Mouse (Mus musculus) MEL (cell line): ENCODE data around the gene Slfn3. TPM values are rescaled to one million over a fixed set of nuclear protein-coding genes. Genes with fewer than 3 reads are reported as not detected.

ENCODE experiments used
- DNase-seq: peaks from one replicate; pipeline ENCODE4 v3.0.0; 2011; ENCODE audit warnings: low read depth, low spot score
- H3K27ac ChIP-seq: 2 replicates; pipeline ENCODE4 v1.5.1; 2012; ENCODE audit warnings: low read depth, mild to moderate bottlenecking, control low read depth, low read length, moderate library complexity; ENCODE audit not compliant: control insufficient read depth
- H3K27me3 ChIP-seq, 2 experiments: fragments of 150-350 bp in 1 of 2; sonication (generic) in 1 of 2; 2 replicates each; pipeline ENCODE4 v1.6.1; 2012; ENCODE audit warnings: low read length in 2 of 2, mild to moderate bottlenecking in 2 of 2, improper control_type of control experiment in 1 of 2, moderate library complexity in 1 of 2; ENCODE audit not compliant: insufficient read depth in 2 of 2, control insufficient read depth in 1 of 2
- H3K36me3 ChIP-seq, 2 experiments: 2 replicates each; pipeline ENCODE4 v1.6.1; 2012 to 2014; ENCODE audit warnings: low read length in 2 of 2, improper control_type of control experiment in 1 of 2, inconsistent platforms in 1 of 2, mild to moderate bottlenecking in 1 of 2; ENCODE audit not compliant: insufficient read depth in 2 of 2, control insufficient read depth in 1 of 2
- H3K4me1 ChIP-seq, 2 experiments: fragments of 150-350 bp in 1 of 2; sonication (generic) in 1 of 2; 2 replicates each; pipeline ENCODE4 v1.6.1; 2012; ENCODE audit warnings: low read length in 2 of 2, improper control_type of control experiment in 1 of 2, mild to moderate bottlenecking in 1 of 2; ENCODE audit not compliant: insufficient read depth in 2 of 2, control insufficient read depth in 1 of 2
- H3K4me3 ChIP-seq, 2 experiments: fragments of 150-350 bp in 1 of 2; sonication (generic) in 1 of 2; 2 replicates each; pipeline ENCODE4 v1.5.1; 2012; ENCODE audit warnings: low read depth in 2 of 2, low read length in 2 of 2, mild to moderate bottlenecking in 2 of 2, moderate library complexity in 2 of 2, control low read depth in 1 of 2, improper control_type of control experiment in 1 of 2; ENCODE audit not compliant: control insufficient read depth in 1 of 2, insufficient read depth in 1 of 2
- H3K79me2 ChIP-seq: 2 replicates; pipeline ENCODE4 v1.6.1; 2012; ENCODE audit warnings: mild to moderate bottlenecking, low read length, moderate library complexity; ENCODE audit not compliant: control insufficient read depth, poor library complexity, insufficient read depth
- H3K9ac ChIP-seq: 2 replicates; pipeline ENCODE4 v1.6.1; 2012; ENCODE audit warnings: low read depth, mild to moderate bottlenecking, control low read depth, low read length, moderate library complexity; ENCODE audit not compliant: control insufficient read depth, poor library complexity, severe bottlenecking
- H3K9me3 ChIP-seq: fragments of 150-350 bp; sonication (generic); replicated peaks from 2 replicates; pipeline ENCODE4 v1.6.1; 2012; ENCODE audit warnings: mild to moderate bottlenecking, low read length, improper control_type of control experiment, moderate library complexity; ENCODE audit not compliant: insufficient read depth
- BHLHE40 ChIP-seq: IDR thresholded peaks from 2 replicates; pipeline ENCODE4 v1.6.1; 2012; ENCODE audit warnings: low read depth, mild to moderate bottlenecking, inconsistent platforms, low read length, improper control_type of control experiment, borderline replicate concordance
- CHD1 ChIP-seq: IDR thresholded peaks from 2 replicates; pipeline ENCODE4 v1.6.1; 2012; ENCODE audit warnings: low read depth, mild to moderate bottlenecking, inconsistent platforms, low read length, improper control_type of control experiment
- CHD2 ChIP-seq: IDR thresholded peaks from 2 replicates; pipeline ENCODE4 v1.6.1; 2011; ENCODE audit warnings: low read length, improper control_type of control experiment
- CTCF ChIP-seq, 3 experiments: IDR thresholded peaks in 2 of 3; conservative IDR thresholded peaks in 1 of 3; 2 replicates each; pipeline ENCODE4 v1.5.1; 2011 to 2012; ENCODE audit warnings: low read length in 3 of 3, low read depth in 2 of 3, mild to moderate bottlenecking in 2 of 3, improper control_type of control experiment in 1 of 3, inconsistent platforms in 1 of 3, mixed read lengths in 1 of 3, moderate library complexity in 1 of 3; ENCODE audit not compliant: control insufficient read depth in 1 of 3, insufficient read depth in 1 of 3, poor library complexity in 1 of 3, severe bottlenecking in 1 of 3
- E2F4 ChIP-seq: IDR thresholded peaks from 2 replicates; pipeline ENCODE4 v1.6.1; 2011; ENCODE audit warnings: low read depth, low read length, improper control_type of control experiment, borderline replicate concordance
- ELF1 ChIP-seq: IDR thresholded peaks from 2 replicates; pipeline ENCODE4 v1.6.1; 2014; ENCODE audit warnings: low read depth, mild to moderate bottlenecking, inconsistent platforms, low read length, improper control_type of control experiment, moderate library complexity
- EP300 ChIP-seq, 2 experiments: IDR thresholded peaks; 2 replicates each; pipeline ENCODE4 v1.6.1; 2011; ENCODE audit warnings: improper control_type of control experiment in 2 of 2, low read length in 2 of 2, low read depth in 1 of 2, mild to moderate bottlenecking in 1 of 2
- ETS1 ChIP-seq: IDR thresholded peaks from 2 replicates; pipeline ENCODE4 v1.6.1; 2012; ENCODE audit warnings: low read depth, mild to moderate bottlenecking, inconsistent platforms, low read length, improper control_type of control experiment, moderate library complexity
- GABPA ChIP-seq: IDR thresholded peaks from 2 replicates; pipeline ENCODE4 v1.6.1; 2012; ENCODE audit warnings: low read depth, mild to moderate bottlenecking, inconsistent platforms, low read length, improper control_type of control experiment, moderate library complexity
- GATA1 ChIP-seq: IDR thresholded peaks from 2 replicates; pipeline ENCODE4 v1.6.1; 2011; ENCODE audit warnings: low read depth, low read length, improper control_type of control experiment
- JUND ChIP-seq: IDR thresholded peaks from 2 replicates; pipeline ENCODE4 v1.6.1; 2011; ENCODE audit warnings: low read depth, mild to moderate bottlenecking, improper control_type of control experiment, low read length
- KAT2A ChIP-seq: conservative IDR thresholded peaks from 2 replicates; pipeline ENCODE4 v1.6.1; 2012; ENCODE audit warnings: low read depth, low read length, improper control_type of control experiment, inconsistent platforms
- MAFK ChIP-seq: IDR thresholded peaks from 2 replicates; pipeline ENCODE4 v1.6.1; 2011; ENCODE audit warnings: low read depth, mild to moderate bottlenecking, low read length, improper control_type of control experiment, borderline replicate concordance
- MAX ChIP-seq: IDR thresholded peaks from 2 replicates; pipeline ENCODE4 v1.6.1; 2011; ENCODE audit warnings: low read length, improper control_type of control experiment
- MAZ ChIP-seq: IDR thresholded peaks from 2 replicates; pipeline ENCODE4 v1.6.1; 2012; ENCODE audit warnings: low read depth, mild to moderate bottlenecking, inconsistent platforms, low read length, improper control_type of control experiment
- MXI1 ChIP-seq: IDR thresholded peaks from 2 replicates; pipeline ENCODE4 v1.6.1; 2011; ENCODE audit warnings: mild to moderate bottlenecking, low read depth, low read length, improper control_type of control experiment
- MYB ChIP-seq: IDR thresholded peaks from 2 replicates; pipeline ENCODE4 v1.6.1; 2011; ENCODE audit warnings: mild to moderate bottlenecking, low read depth, low read length, improper control_type of control experiment
- MYC ChIP-seq: IDR thresholded peaks from 2 replicates; pipeline ENCODE4 v1.6.1; 2011; ENCODE audit warnings: low read depth, mild to moderate bottlenecking, low read length, improper control_type of control experiment, moderate library complexity
- NRF1 ChIP-seq: IDR thresholded peaks from 2 replicates; pipeline ENCODE4 v1.6.1; 2014; ENCODE audit warnings: low read depth, mild to moderate bottlenecking, inconsistent platforms, low read length, improper control_type of control experiment, moderate library complexity; ENCODE audit not compliant: poor library complexity, insufficient read depth, severe bottlenecking
- POLR2A ChIP-seq, 2 experiments: IDR thresholded peaks; 2 replicates each; pipeline ENCODE4 v1.6.1; 2011 to 2012; ENCODE audit warnings: low read length in 2 of 2, mild to moderate bottlenecking in 2 of 2, control low read depth in 1 of 2, improper control_type of control experiment in 1 of 2, low read depth in 1 of 2, moderate library complexity in 1 of 2; ENCODE audit not compliant: control insufficient read depth in 1 of 2, insufficient read depth in 1 of 2, poor library complexity in 1 of 2
- POLR2AphosphoS2 ChIP-seq: IDR thresholded peaks from 2 replicates; pipeline ENCODE4 v1.6.1; 2011; ENCODE audit warnings: low read length, improper control_type of control experiment
- POLR2AphosphoS5 ChIP-seq: IDR thresholded peaks from 2 replicates; pipeline ENCODE4 v1.6.1; 2012; ENCODE audit warnings: low read depth, borderline replicate concordance, mild to moderate bottlenecking, inconsistent platforms, low read length, moderate library complexity, mixed read lengths
- RAD21 ChIP-seq: IDR thresholded peaks from 2 replicates; pipeline ENCODE4 v1.6.1; 2011; ENCODE audit warnings: mild to moderate bottlenecking, low read depth, low read length, improper control_type of control experiment
- RCOR1 ChIP-seq: IDR thresholded peaks from 2 replicates; pipeline ENCODE4 v1.6.1; 2012; ENCODE audit warnings: low read depth, mild to moderate bottlenecking, inconsistent platforms, low read length, improper control_type of control experiment
- SIN3A ChIP-seq: IDR thresholded peaks from 2 replicates; pipeline ENCODE4 v1.6.1; 2012; ENCODE audit warnings: low read length, improper control_type of control experiment, inconsistent platforms
- SMC3 ChIP-seq: IDR thresholded peaks from 2 replicates; pipeline ENCODE4 v1.6.1; 2011; ENCODE audit warnings: low read depth, low read length, improper control_type of control experiment
- TAL1 ChIP-seq: IDR thresholded peaks from 2 replicates; pipeline ENCODE4 v1.6.1; 2012; ENCODE audit warnings: mild to moderate bottlenecking, inconsistent platforms, low read length, moderate library complexity, mixed read lengths
- TBP ChIP-seq: IDR thresholded peaks from 2 replicates; pipeline ENCODE4 v1.8.0; 2011; ENCODE audit warnings: low read depth, low read length, improper control_type of control experiment
- TCF12 ChIP-seq: IDR thresholded peaks from 2 replicates; pipeline ENCODE4 v1.6.1; 2014; ENCODE audit warnings: low read depth, mild to moderate bottlenecking, inconsistent platforms, low read length, improper control_type of control experiment, moderate library complexity
- UBTF ChIP-seq: IDR thresholded peaks from 2 replicates; pipeline ENCODE4 v1.6.1; 2012; ENCODE audit warnings: low read depth, mild to moderate bottlenecking, inconsistent platforms, low read length, improper control_type of control experiment, moderate library complexity, borderline replicate concordance; ENCODE audit not compliant: insufficient read depth
- USF1 ChIP-seq: IDR thresholded peaks from 2 replicates; pipeline ENCODE4 v1.6.1; 2014; ENCODE audit warnings: low read depth, mild to moderate bottlenecking, inconsistent platforms, low read length, improper control_type of control experiment, moderate library complexity
- USF2 ChIP-seq, 2 experiments: IDR thresholded peaks; 2 replicates each; pipeline ENCODE4 v1.6.1; 2011 to 2012; ENCODE audit warnings: improper control_type of control experiment in 2 of 2, low read length in 2 of 2, borderline replicate concordance in 1 of 2, inconsistent platforms in 1 of 2, low read depth in 1 of 2, mild to moderate bottlenecking in 1 of 2; ENCODE audit not compliant: insufficient read depth in 1 of 2
- ZC3H11A ChIP-seq: IDR thresholded peaks from 2 replicates; pipeline ENCODE4 v1.6.1; 2012; ENCODE audit warnings: low read depth, mild to moderate bottlenecking, inconsistent platforms, low read length, improper control_type of control experiment
- ZKSCAN1 ChIP-seq: IDR thresholded peaks from 2 replicates; pipeline ENCODE4 v1.6.1; 2012; ENCODE audit warnings: low read depth, mild to moderate bottlenecking, inconsistent platforms, low read length, improper control_type of control experiment, moderate library complexity
- ZMIZ1 ChIP-seq: IDR thresholded peaks from 2 replicates; pipeline ENCODE4 v1.6.1; 2012; ENCODE audit warnings: low read depth, mild to moderate bottlenecking, inconsistent platforms, low read length, improper control_type of control experiment, moderate library complexity
- ZNF384 ChIP-seq: IDR thresholded peaks from 2 replicates; pipeline ENCODE4 v1.6.1; 2012; ENCODE audit warnings: low read depth, mild to moderate bottlenecking, inconsistent platforms, low read length, improper control_type of control experiment
- polyA plus RNA-seq, 2 experiments: library from polyadenylated mRNA; stranded (reverse) in 1 of 2; unstranded in 1 of 2; fragments of >175 nt in 1 of 2; fragments of >200 nt in 1 of 2; gene quantifications; 2 replicates each; pipeline versions ENCODE4 v1.2.1 to v1.2.4; 2012; ENCODE audit warnings: low replicate concordance in 2 of 2, low read depth in 1 of 2; ENCODE audit not compliant: insufficient read length in 2 of 2, insufficient read depth in 1 of 2, missing spikeins in 1 of 2
- total RNA-seq: library from RNA; depleted of rRNA; stranded (reverse); fragments of 300-350 nt; gene quantifications from 2 replicates; pipeline ENCODE4 v1.2.3, GENCODE M21; 2012

Slfn3 gene
- total and polyA plus RNA-seq, 3 experiments = 0.23 to 0.35 TPM; not detected in 1

DNA sequence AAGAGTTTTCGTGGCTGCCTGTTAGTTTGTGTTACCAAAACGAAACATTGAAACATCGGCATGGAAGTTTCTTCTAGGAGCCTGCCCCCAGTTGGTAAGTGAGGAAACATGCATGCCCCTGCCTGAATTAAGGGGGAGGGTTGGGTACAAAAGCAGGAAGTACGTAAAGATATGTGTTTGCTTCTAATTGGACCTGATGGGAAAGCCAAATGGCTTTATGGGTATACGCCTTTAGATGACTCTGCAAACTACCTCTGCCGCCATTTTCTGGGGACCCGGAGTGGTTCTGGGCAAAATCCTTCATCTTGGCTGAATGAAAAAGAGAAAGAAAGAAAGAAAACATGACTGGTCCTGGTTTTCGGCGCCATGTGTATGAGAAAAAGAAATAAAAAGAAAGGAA, 33.1 kb downstream of the Slfn3 start:
- Histone ChIP-seq H3K79me2 (peaks cover 39% of the 10 kb centered on the region), H3K9me3 (no peaks in the 10 kb centered on the region), H3K27ac (peak overlapping the region; percentile 86), H3K4me1 (peaks cover 3 to 29% of the 10 kb centered on the region in 2 experiments), H3K27me3 (peaks cover 0 to 3% of the 10 kb centered on the region in 2 experiments; a peak in 2 of 4 replicates), H3K4me3 (peak overlapping the region; percentile 80 to 89), H3K9ac (peak overlapping the region; percentile 88), H3K36me3 (peaks cover 26 to 31% of the 10 kb centered on the region in 2 experiments)
- peak; percentile 99 for DNase-seq
- TF ChIP-seq KAT2A = peak; percentile 79
- TF ChIP-seq TCF12 = peak; percentile 72
- TF ChIP-seq TBP = peak; percentile 96
- no peak for TF ChIP-seq RCOR1
- peak; percentile 25 to 61 (median 29); a peak in 4 of 6 replicates for TF ChIP-seq CTCF (IDR thresholded peaks at IDR 0.05 in 2 of 3, conservative IDR thresholded peaks at IDR 0.05 in 1 of 3; ENCODE audit: control insufficient read depth in 1 of 3, insufficient read depth in 1 of 3, low read depth in 2 of 3, low read length in 3 of 3, poor library complexity in 1 of 3, severe bottlenecking in 1 of 3)
- peak; percentile 92 for TF ChIP-seq MAZ
- TF ChIP-seq RAD21 = no peak
- TF ChIP-seq USF2 (IDR thresholded peaks at IDR 0.05; ENCODE audit: borderline replicate concordance in 1 of 2, insufficient read depth in 1 of 2, low read depth in 1 of 2, low read length in 2 of 2) = no peak
- TF ChIP-seq CHD2 = no peak; the same call in 1 of the 2 replicates
- TF ChIP-seq USF1 = no peak
- TF ChIP-seq GATA1 = no peak; the same call in 1 of the 2 replicates
- TF ChIP-seq MYC = peak; percentile 79; the same call in 1 of the 2 replicates
- peak; percentile 27; the same call in 1 of the 2 replicates for TF ChIP-seq BHLHE40
- TF ChIP-seq UBTF = 0 out of 2 replicates have a peak, but pooled peaks have one; percentile 29
- TF ChIP-seq MYB = no peak
- TF ChIP-seq GABPA = peak; percentile 88
- peak in 1 of 2 experiments; percentile 70; a peak in 2 of 4 replicates for TF ChIP-seq EP300 (IDR thresholded peaks at IDR 0.05; ENCODE audit: low read depth in 1 of 2, low read length in 2 of 2)
- peak in 1 of 2 experiments; percentile 85; a peak in 2 of 4 replicates for TF ChIP-seq POLR2A (IDR thresholded peaks at IDR 0.05; ENCODE audit: control insufficient read depth in 1 of 2, insufficient read depth in 1 of 2, low read depth in 1 of 2, low read length in 2 of 2, poor library complexity in 1 of 2)
- TF ChIP-seq ZMIZ1 = peak; percentile 82; the same call in 1 of the 2 replicates
- peak; percentile 27 for TF ChIP-seq ZC3H11A
- TF ChIP-seq MAFK = peak; percentile 94
- TF ChIP-seq POLR2AphosphoS5 = 0 out of 2 replicates have a peak, but pooled peaks have one; percentile 15
- TF ChIP-seq MXI1 = peak; percentile 97
- TF ChIP-seq ZKSCAN1 = no peak
- TF ChIP-seq E2F4 = peak; percentile 72; the same call in 1 of the 2 replicates
- peak; percentile 56; the same call in 1 of the 2 replicates for TF ChIP-seq JUND
- peak; percentile 89 for TF ChIP-seq MAX
- TF ChIP-seq CHD1 = peak; percentile 98
- TF ChIP-seq TAL1 = no peak
- peak; percentile 90 for TF ChIP-seq ELF1
- TF ChIP-seq POLR2AphosphoS2 = peak; percentile 91
- peak; percentile 81; the same call in 1 of the 2 replicates for TF ChIP-seq ETS1
- peak; percentile 19; the same call in 1 of the 2 replicates for TF ChIP-seq NRF1
- peak; percentile 96 for TF ChIP-seq SIN3A
- 0 out of 2 replicates have a peak, but pooled peaks have one; percentile 17 for TF ChIP-seq SMC3
- 0 out of 2 replicates have a peak, but pooled peaks have one; percentile 40 for TF ChIP-seq ZNF384
